Mouse (Mus musculus): ENCODE measurements around the gene Myo15b. TPM values are rescaled to one million over a fixed set of nuclear protein-coding genes. Genes with fewer than 3 reads are reported as not detected.
A peak's percentile ranks its signal among the peaks of the same experiment; 100 is the strongest.

Myo15b gene
- total RNA-seq, 1 experiment from 2014 or later, result 0.26 TPM

DNA sequence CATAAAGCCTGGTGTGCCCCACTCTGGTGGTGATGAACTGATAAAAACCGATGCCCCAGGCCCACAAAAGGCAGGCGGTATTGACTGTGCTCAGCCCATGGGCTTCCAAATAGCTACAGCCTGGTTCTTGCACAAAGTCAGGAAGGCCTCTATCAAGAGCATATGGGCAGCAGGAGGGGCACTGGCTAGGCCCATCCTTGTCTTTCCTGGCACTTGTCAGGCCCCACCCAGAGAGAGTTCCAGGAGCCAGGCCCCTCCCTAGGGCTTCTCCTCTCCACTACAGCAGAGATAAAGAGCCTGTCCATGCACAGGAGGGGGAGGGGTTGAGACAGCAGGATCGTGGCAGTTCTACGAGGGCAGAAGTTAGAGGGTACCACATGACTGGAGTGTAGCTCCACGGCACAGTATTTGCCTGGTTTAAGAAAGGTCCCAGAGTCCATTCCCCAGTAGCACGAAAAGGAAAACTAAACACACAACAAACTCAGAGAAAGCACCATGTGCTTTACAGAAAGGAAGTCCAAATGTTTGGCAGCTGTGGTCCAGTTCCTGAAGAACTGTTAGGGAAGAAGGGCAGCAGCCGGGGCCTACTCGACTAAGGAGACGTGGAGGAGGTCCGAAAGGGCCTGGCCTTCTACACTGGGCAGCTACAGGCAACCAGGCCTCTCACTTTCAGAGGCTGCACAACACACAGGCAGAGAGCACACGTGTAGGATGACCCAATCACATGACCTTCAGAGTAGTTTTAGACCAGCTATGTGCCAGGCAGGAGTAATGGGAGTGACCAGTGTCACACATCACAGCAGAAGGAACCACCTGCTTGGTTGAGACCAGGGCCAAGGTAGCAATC is 45.4 kb downstream of the Myo15b start:
- DNase-seq, result peak; percentile 51

DNA sequence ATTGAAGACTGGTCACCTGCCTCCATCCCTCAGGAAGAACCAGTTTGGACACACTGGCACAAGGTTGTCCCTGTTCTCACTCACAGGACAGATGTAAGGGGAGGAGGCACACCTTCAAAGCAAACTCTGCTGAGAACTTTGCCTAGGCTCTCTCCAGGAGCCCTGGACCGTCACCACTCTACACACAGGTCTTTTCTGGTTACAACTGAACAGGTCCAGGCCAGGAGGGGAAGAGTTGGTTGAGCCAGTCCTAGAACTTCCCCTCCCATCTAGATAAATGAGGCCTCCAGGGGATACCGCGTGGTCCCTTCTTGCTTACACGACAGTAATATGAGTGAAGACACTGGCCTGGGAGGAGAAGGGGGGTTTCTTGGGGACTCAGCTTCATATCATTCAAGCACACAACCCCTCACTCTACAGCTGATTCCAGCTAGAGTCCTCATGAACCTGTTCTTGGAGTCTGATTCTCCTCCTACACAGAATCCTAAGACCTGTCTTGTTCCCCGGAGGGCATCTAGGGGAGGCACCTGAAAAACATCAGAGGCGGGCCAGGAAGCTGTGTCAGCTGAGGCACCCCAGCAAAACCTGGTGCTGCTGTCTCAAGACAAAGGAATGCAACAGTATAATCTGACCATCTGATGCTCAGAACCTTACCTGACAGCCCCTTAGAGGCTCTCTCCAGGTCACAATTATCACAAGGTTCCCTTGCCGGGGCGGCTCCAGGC is 46.2 kb downstream of the Myo15b start:
- DNase-seq, result no peak

- DNase-seq, result peak; percentile 52
These were observed 47.0 kb downstream of the Myo15b start for GRCm38 (mm10) chr11:115904956-115905790.

DNA sequence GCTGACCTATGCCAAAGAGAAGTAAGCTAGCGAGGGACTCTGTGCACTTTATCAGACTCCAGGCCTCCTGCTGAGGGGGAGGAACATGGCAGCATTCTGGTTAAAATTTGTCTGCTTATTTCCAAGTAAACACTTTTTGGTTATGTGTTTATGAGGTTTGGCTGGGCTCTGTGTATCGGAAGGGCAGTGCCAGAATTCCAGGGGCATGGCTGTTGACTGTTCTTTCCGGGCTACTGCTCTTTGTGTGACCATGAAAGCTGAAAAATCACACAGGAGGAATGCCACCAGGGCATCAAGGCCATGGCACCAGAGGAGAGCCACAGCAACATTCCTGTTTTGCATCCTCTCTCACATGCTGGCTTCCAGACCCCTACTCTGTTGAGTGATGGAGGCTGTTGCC is 47.9 kb downstream of the Myo15b start:
- peak; percentile 45 for DNase-seq

DNA sequence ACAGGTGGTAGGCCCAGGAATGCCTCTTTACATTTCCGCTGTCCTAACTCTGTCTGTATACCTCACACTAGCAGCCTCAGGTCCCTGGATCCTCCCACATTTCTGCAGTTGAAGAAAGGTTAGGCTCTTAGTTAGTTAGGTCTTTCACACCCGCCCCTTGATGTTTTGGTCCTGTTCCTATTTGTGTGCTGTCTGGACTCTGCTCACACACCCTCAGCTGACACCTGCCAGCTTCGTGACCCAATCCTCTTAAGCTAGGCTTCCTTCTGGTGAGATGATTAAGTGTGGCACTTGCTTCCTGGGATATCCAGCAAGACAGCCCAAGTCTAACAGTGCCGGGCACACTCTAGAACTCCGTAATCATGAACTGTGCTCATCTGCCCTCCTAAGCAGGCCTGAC is 48.3 kb downstream of the Myo15b start:
- no peak for DNase-seq

DNA sequence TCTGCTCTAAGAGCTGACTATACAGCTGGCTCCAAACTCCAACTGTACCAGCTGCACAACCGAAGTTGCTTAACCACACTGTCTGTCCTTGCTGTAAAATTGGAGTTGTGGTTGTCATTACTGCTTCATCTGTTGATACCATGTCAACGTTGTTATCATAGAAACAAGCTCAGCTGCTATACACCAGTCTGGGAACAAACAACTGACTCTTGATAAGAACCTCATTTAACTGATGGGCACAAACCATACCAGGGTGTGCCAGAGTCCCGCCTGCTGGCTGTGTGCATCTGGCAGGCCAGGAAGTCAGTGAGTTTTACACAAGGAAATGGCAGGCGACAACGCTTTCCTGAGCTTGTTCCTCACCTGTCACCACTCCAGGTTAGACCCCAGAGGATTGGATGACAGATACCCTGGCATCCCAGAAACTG is 52.9 kb downstream of the Myo15b start:
- DNase-seq, result no peak

GRCm38 (mm10) chr11:115911632-115912376 is 53.6 kb downstream of the Myo15b start, which contains the start of gene Smim6:
Smim6 (plus strand) TSS chr11:115912017.
- no peak for DNase-seq

DNA sequence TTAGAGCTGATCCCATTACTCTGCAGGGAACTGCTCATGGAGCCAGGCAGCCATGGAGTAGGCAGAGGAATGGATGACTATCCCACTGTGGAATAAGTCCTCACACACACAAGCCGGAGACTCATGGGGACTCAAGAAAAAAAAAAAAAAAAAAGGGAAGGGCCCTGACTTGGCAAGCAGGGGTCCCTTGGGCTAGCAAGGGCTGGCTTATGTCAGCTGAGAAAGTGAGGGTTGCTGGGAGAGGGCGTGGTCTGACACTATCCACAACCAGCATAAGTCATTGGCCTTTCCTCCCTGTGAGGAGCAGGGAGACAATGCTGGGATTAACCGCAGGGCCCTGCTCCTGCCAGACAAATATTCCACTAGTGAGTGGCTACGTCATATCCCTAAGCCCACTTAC is 58.4 kb downstream of the Myo15b start:
- no peak for DNase-seq

GRCm38 (mm10) chr11:115918637-115919036 is 60.4 kb downstream of the Myo15b start:
- no peak for DNase-seq

DNA sequence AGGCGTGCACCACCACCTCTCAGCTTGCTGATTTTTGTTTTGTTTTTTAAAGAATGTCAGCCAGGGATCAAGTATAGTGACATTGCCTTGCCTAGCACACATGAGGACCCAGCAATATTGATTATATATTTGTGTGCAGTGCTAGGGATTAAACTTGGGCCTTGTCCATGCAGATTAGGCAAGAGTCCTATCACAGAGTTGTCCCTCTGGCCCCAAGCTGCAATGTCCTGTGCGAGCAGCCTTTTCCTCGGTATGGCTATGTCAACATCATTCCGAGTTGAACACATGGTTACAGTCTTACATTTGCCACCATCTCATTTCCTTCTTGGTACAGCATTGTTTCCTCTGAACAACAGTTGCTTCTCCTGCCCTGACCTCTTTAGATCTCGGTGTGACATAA is 60.9 kb downstream of the Myo15b start:
- no peak for DNase-seq

DNA sequence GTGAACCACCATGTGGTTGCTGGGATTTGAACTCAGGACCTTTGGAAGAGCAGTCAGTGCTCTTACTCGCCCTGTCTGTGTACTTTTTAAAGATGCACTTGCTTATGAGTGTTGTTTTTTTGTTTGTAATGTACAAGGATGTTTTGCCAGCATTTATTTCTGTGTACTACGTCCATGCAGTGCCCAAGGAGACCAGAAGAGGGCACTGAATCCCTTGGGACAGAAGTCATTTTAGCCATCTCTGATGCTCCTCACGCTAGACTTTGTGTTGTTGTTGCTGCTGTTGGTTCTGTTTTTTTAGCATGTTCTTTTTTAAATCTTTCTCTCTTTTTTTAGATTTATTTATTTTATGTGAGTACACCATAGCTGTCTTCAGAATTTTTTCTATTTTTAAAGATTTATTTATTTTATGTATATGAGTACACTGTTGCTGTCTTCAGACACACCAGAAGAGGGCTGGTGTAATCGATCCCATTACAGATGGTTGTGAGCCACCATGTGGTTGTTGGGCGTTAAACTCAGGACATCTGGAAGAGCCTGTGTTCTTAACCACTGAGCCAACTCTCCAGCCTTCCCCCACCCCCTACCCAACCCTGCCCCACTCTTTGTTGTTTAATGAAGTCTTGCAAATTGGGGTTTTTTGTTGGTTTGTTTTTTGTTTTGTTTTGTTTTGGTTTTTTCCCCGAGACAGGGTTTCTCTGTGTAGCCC is 62.1 kb downstream of the Myo15b start:
- peak; percentile 70 for DNase-seq

GRCm38 (mm10) chr11:115921986-115922385 is 63.8 kb downstream of the Myo15b start:
- DNase-seq, result no peak

- DNase-seq, result no peak
These were observed 70.8 kb downstream of the Myo15b start for GRCm38 (mm10) chr11:115929031-115929430.

GRCm38 (mm10) chr11:115929818-115930217 is 71.6 kb downstream of the Myo15b start:
- no peak for DNase-seq

DNA sequence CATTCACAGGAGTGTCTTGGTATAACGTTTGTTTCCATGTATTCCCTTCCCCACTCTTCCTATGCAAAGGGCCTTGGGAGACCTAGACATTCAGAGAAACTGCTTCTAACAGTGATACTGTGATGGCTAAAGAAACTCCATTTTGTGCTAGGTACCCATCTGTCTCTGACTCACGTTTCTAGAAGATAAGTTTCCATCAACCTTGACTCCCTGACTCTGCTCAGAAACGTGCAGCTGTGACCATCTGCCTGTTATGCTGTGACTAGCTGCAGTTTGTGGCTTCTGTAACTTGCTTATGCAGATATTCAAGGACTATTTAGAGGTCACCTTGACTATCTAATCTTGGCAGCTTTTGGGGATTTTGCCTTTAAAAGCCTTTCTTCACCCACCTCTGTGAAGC is 73.0 kb downstream of the Myo15b start:
- DNase-seq, result no peak

DNA sequence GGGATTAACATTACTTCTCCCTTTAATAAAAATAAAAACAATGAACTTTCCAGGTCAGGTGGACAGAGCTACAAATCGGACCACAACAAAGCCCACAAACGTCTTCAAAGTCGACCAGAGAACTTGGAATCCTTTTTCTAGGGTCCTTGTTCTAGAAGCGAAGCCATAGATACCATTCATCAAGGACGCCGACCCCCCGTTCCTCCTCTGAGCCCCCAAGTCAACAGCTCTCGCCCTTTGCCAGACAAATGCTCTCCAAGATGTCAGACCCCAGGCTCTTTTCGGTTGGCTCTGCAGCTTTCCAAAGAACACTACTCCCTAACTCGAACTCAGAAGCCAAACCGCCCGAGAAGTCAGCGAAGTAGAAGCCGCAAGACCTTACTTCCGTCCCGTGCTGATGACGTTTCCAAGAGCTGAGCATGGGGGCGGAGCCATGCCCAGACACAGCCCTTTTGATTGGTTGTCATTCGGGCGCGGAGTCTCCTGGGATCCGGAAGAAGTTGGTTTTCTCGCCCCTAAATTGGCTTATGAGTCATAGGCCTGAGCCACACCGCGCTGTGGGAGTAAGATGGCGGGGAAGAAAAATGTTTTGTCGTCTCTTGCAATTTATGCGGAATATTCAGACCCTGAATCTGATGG is 75.0 kb downstream of the Myo15b start, which contains the start of the genes Sap30bp and Recql5:
Gene Sap30bp (plus strand): TSS at position 175 of the 639 bp plus-strand sequence.
Gene Recql5 (minus strand): TSS at position 370 of the 639 bp plus-strand sequence.
- peak; percentile 98 for DNase-seq

- no peak for DNase-seq
These were observed 75.5 kb downstream of the Myo15b start for GRCm38 (mm10) chr11:115933747-115934110.

- DNase-seq, result peak; percentile 72
These were observed 81.6 kb downstream of the Myo15b start for GRCm38 (mm10) chr11:115939690-115940329.

- no peak for DNase-seq
These were observed 83.8 kb downstream of the Myo15b start for GRCm38 (mm10) chr11:115941980-115942379.

Data from adrenal gland, postnatal 14 days (tissue).